Mouse (Mus musculus) MEL (cell line): Measurements from ENCODE around the gene Flnc.
A peak's percentile ranks its signal among the peaks of the same experiment; 100 is the strongest.

ENCODE experiments used
- CHD1 ChIP-seq: IDR thresholded peaks from 2 replicates; pipeline ENCODE4 v1.6.1; 2012; ENCODE audit warnings: low read depth, mild to moderate bottlenecking, inconsistent platforms, low read length, improper control_type of control experiment
- CTCF ChIP-seq, 3 experiments: IDR thresholded peaks in 2 of 3; conservative IDR thresholded peaks in 1 of 3; 2 replicates each; pipeline ENCODE4 v1.5.1; 2011 to 2012; ENCODE audit warnings: low read length in 3 of 3, low read depth in 2 of 3, mild to moderate bottlenecking in 2 of 3, improper control_type of control experiment in 1 of 3, inconsistent platforms in 1 of 3, mixed read lengths in 1 of 3, moderate library complexity in 1 of 3; ENCODE audit not compliant: control insufficient read depth in 1 of 3, insufficient read depth in 1 of 3, poor library complexity in 1 of 3, severe bottlenecking in 1 of 3
- E2F4 ChIP-seq: IDR thresholded peaks from 2 replicates; pipeline ENCODE4 v1.6.1; 2011; ENCODE audit warnings: low read depth, low read length, improper control_type of control experiment, borderline replicate concordance
- ELF1 ChIP-seq: IDR thresholded peaks from 2 replicates; pipeline ENCODE4 v1.6.1; 2014; ENCODE audit warnings: low read depth, mild to moderate bottlenecking, inconsistent platforms, low read length, improper control_type of control experiment, moderate library complexity
- GATA1 ChIP-seq: IDR thresholded peaks from 2 replicates; pipeline ENCODE4 v1.6.1; 2011; ENCODE audit warnings: low read depth, low read length, improper control_type of control experiment
- MEF2A ChIP-seq: IDR thresholded peaks from 2 replicates; pipeline ENCODE4 v1.6.1; 2014; ENCODE audit warnings: low read depth, mild to moderate bottlenecking, inconsistent platforms, low read length, improper control_type of control experiment; ENCODE audit not compliant: poor library complexity, insufficient replicate concordance, severe bottlenecking; ENCODE audit errors: extremely low read depth
- MYB ChIP-seq: IDR thresholded peaks from 2 replicates; pipeline ENCODE4 v1.6.1; 2011; ENCODE audit warnings: mild to moderate bottlenecking, low read depth, low read length, improper control_type of control experiment
- POLR2A ChIP-seq, 2 experiments: IDR thresholded peaks; 2 replicates each; pipeline ENCODE4 v1.6.1; 2011 to 2012; ENCODE audit warnings: low read length in 2 of 2, mild to moderate bottlenecking in 2 of 2, control low read depth in 1 of 2, improper control_type of control experiment in 1 of 2, low read depth in 1 of 2, moderate library complexity in 1 of 2; ENCODE audit not compliant: control insufficient read depth in 1 of 2, insufficient read depth in 1 of 2, poor library complexity in 1 of 2
- POLR2AphosphoS5 ChIP-seq: IDR thresholded peaks from 2 replicates; pipeline ENCODE4 v1.6.1; 2012; ENCODE audit warnings: low read depth, borderline replicate concordance, mild to moderate bottlenecking, inconsistent platforms, low read length, moderate library complexity, mixed read lengths
- SIN3A ChIP-seq: IDR thresholded peaks from 2 replicates; pipeline ENCODE4 v1.6.1; 2012; ENCODE audit warnings: low read length, improper control_type of control experiment, inconsistent platforms
- ZNF384 ChIP-seq: IDR thresholded peaks from 2 replicates; pipeline ENCODE4 v1.6.1; 2012; ENCODE audit warnings: low read depth, mild to moderate bottlenecking, inconsistent platforms, low read length, improper control_type of control experiment

GRCm38 (mm10) chr6:29501599-29501998 is 68.5 kb downstream of the Flnc start:
- TF ChIP-seq CTCF (IDR thresholded peaks at IDR 0.05 in 2 of 3, conservative IDR thresholded peaks at IDR 0.05 in 1 of 3; ENCODE audit: control insufficient read depth in 1 of 3, insufficient read depth in 1 of 3, low read depth in 2 of 3, low read length in 3 of 3, poor library complexity in 1 of 3, severe bottlenecking in 1 of 3) (peak; percentile 35 to 72 (median 51); a peak in 5 of 6 replicates), MEF2A (no peak), ELF1 (no peak), E2F4 (no peak), SIN3A (no peak), POLR2AphosphoS5 (no peak), MYB (no peak), CHD1 (no peak), GATA1 (no peak), ZNF384 (no peak), POLR2A (IDR thresholded peaks at IDR 0.05; ENCODE audit: control insufficient read depth in 1 of 2, insufficient read depth in 1 of 2, low read depth in 1 of 2, low read length in 2 of 2, poor library complexity in 1 of 2) (no peak)
